ENCODE assay signal across 11 mouse cellular contexts in the genomic region with DNA sequence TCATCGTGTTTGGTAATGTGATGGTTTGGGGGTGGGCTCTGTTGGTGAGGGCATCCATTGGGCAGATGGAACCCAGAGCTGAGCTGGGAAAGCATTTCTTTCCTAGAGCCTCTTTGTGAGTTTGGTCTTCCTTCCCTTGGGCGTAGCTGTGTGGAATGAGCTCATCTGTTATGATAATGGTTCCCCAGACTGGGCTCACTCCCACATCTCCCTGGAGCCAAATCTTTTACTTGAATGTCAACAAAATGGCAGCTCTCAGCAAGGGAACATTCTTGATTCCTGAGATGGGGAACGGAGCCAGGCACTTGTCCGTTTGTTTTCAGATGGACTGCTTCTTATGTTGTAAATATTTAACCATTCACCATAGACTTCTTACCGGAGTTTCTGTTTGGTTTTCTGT.
DNase-seq lines count a peak whose midpoint lies in the region; ATAC-seq and TF ChIP-seq lines count a peak whose summit lies in the region.
"Had no signal": no experiment of that assay in that cellular context is flagged by ENCODE, and none has a peak within 500 bp of the region (broad histone marks: within the 10 kb centered on the region; RNA-seq: fewer than 3 reads in every experiment).

No protein-coding gene starts in this region.

- no peak for DNase-seq in forebrain, embryonic 10.5 days (ENCODE audit: extremely low spot score, low spot score)
- peak; percentile 29 for DNase-seq in ES-E14 (ENCODE audit: low read depth, low spot score)
- DNase-seq in heart, postnatal 10 days = peak; percentile 65 to 71
- peak; percentile 72 for DNase-seq in lung, adult 2 months
- no peak for DNase-seq in thymus, postnatal 10 days (ENCODE audit: low spot score in 2 of 2)
- DNase-seq in adrenal gland, postnatal 14 days = no peak

- 54% methylated on average over 5 of the region's 5 CpGs for WGBS in forebrain, embryonic 15.5 days
- 82% methylated on average over 5 of the region's 5 CpGs for WGBS in forebrain, embryonic 10.5 days
- 14% methylated on average over 5 of the region's 5 CpGs for WGBS in lung, adult 2 months

- no peaks in the 10 kb centered on the region for H3K36me3 ChIP-seq in forebrain, embryonic 15.5 days
- H3K36me3 ChIP-seq in forebrain, embryonic 10.5 days (replicated peaks) = peaks cover 17% of the 10 kb centered on the region
- no peaks in the 10 kb centered on the region for H3K36me3 ChIP-seq in ES-E14 (ENCODE audit: control insufficient read depth, insufficient read depth, low read length, poor library complexity, severe bottlenecking)
- H3K36me3 ChIP-seq: embryonic facial prominence, embryonic 13.5 days; limb, embryonic 15.5 days had no signal

- no peak overlapping the region for H3K9ac ChIP-seq in forebrain, embryonic 15.5 days (replicated peaks)
- H3K9ac ChIP-seq in ES-E14 (ENCODE audit: insufficient read depth, low read depth, low read length, poor library complexity, severe bottlenecking) = no peak overlapping the region
- H3K9ac ChIP-seq: embryonic facial prominence, embryonic 13.5 days; limb, embryonic 15.5 days had no signal

- H3K27me3 ChIP-seq in forebrain, embryonic 15.5 days = no peaks in the 10 kb centered on the region
- H3K27me3 ChIP-seq in forebrain, embryonic 10.5 days (ENCODE audit: poor library complexity, severe bottlenecking) = no peaks in the 10 kb centered on the region
- H3K27me3 ChIP-seq: embryonic facial prominence, embryonic 13.5 days; limb, embryonic 15.5 days had no signal

- no peaks in the 10 kb centered on the region for H3K9me3 ChIP-seq in forebrain, embryonic 15.5 days
- H3K9me3 ChIP-seq in forebrain, embryonic 10.5 days = peaks cover 3% of the 10 kb centered on the region; the same call in 1 of the 2 replicates
- no peaks in the 10 kb centered on the region for H3K9me3 ChIP-seq in ES-E14 (ENCODE audit: control insufficient read depth, insufficient read depth, low read depth, low read length)
- H3K9me3 ChIP-seq: embryonic facial prominence, embryonic 13.5 days; limb, embryonic 15.5 days had no signal

- intact Hi-C loops in heart, postnatal 10 days (cut with DNase I) = no loop called here

- no peak for TF ChIP-seq POLR2A in lung, adult 2 months (IDR thresholded peaks at IDR 0.05; ENCODE audit: borderline replicate concordance, extremely low read depth, low read depth, low read length)

- no peak overlapping the region for H3K4me3 ChIP-seq in forebrain, embryonic 15.5 days
- no peak overlapping the region for H3K4me3 ChIP-seq in forebrain, embryonic 10.5 days
- H3K4me3 ChIP-seq in ES-E14 (ENCODE audit: insufficient read depth in 1 of 2, low read depth in 1 of 2, low read length in 2 of 2, poor library complexity in 1 of 2, severe bottlenecking in 1 of 2) = no peak overlapping the region
- no peak overlapping the region for H3K4me3 ChIP-seq in lung, adult 2 months (replicated peaks; ENCODE audit: extremely low read depth, low read depth, low read length)
- H3K4me3 ChIP-seq: embryonic facial prominence, embryonic 13.5 days; limb, embryonic 15.5 days had no signal

- peak; percentile 69 for ATAC-seq in forebrain, embryonic 15.5 days (replicated peaks)
- ATAC-seq in cerebellum, adult (ENCODE audit: insufficient number of reproducible peaks, low FRiP score, low TSS enrichment) = no peak
- ATAC-seq: CD4-positive, CD25-positive, alpha-beta regulatory T cell, adult 4 months had no signal

- in situ Hi-C loops in ES-E14 (cut with MboI; ENCODE audit: low sequenced_read_pairs in 2 of 2, unreplicated experiment in 2 of 2) = no loop called here

- H3K4me2 ChIP-seq in forebrain, embryonic 15.5 days (replicated peaks) = no peak overlapping the region
- H3K4me2 ChIP-seq: embryonic facial prominence, embryonic 13.5 days; limb, embryonic 15.5 days had no signal

- peaks cover 46% of the 10 kb centered on the region for H3K4me1 ChIP-seq in forebrain, embryonic 15.5 days
- peaks cover 53% of the 10 kb centered on the region for H3K4me1 ChIP-seq in forebrain, embryonic 10.5 days
- peaks cover 7 to 11% of the 10 kb centered on the region in 2 experiments for H3K4me1 ChIP-seq in ES-E14 (ENCODE audit: control insufficient read depth in 2 of 2, insufficient read depth in 2 of 2, low read length in 2 of 2, poor library complexity in 1 of 2)
- H3K4me1 ChIP-seq in lung, adult 2 months (ENCODE audit: control insufficient read depth, insufficient read depth, low read length) = peaks cover 33% of the 10 kb centered on the region

- peak overlapping the region; percentile 17; the same call in 1 of the 2 replicates for H3K27ac ChIP-seq in forebrain, embryonic 15.5 days (replicated peaks)
- no peak overlapping the region for H3K27ac ChIP-seq in forebrain, embryonic 10.5 days
- H3K27ac ChIP-seq in ES-E14 (ENCODE audit: insufficient read depth, low read depth, low read length, poor library complexity, severe bottlenecking) = peak overlapping the region; percentile 33; the same call in 1 of the 2 replicates
- H3K27ac ChIP-seq: embryonic facial prominence, embryonic 13.5 days; limb, embryonic 15.5 days had no signal

- TF ChIP-seq CTCF in lung, adult 2 months (IDR thresholded peaks at IDR 0.05; ENCODE audit: insufficient read depth, low read length) = no peak

TF ChIP-seq in ES-E14, 5 proteins besides CTCF, POLR2A, EP300 and RAD21:
- TF ChIP-seq CHD2 (IDR thresholded peaks at IDR 0.05; ENCODE audit: low read depth, low read length) (no peak), ZC3H11A (IDR thresholded peaks at IDR 0.05; ENCODE audit: borderline replicate concordance, low read depth, low read length) (no peak), MAFK (IDR thresholded peaks at IDR 0.05; ENCODE audit: insufficient read depth, low read depth, low read length) (no peak), ZNF384 (IDR thresholded peaks at IDR 0.05; ENCODE audit: low read depth, low read length) (no peak), HCFC1 (IDR thresholded peaks at IDR 0.05; ENCODE audit: borderline replicate concordance, insufficient read depth, low read length) (no peak)

Comparison
In these comparisons a context has a peak if more than half of its experiments do, and no peak if none do; other contexts are left out.
1. DNase-seq: peak in ES-E14 (single experiment), heart, postnatal 10 days (2 of 2) and lung, adult 2 months (single experiment); none in forebrain, embryonic 10.5 days (single experiment), thymus, postnatal 10 days (0 of 2) and adrenal gland, postnatal 14 days (single experiment).